Mouse (Mus musculus) kidney, adult 2 months (tissue): ENCODE results near the gene Sphk1. TPM values are rescaled to one million over a fixed set of nuclear protein-coding genes. Genes with fewer than 3 reads are reported as not detected.
"Not testable (repeated sequence)": the region's sequence is repeated elsewhere in the genome, so short reads cannot be mapped to it uniquely, and the experiment has no call there.

Source experiments
- DNase-seq: peaks from one replicate; pipeline ENCODE4 v3.0.0; 2021
- H3K27ac ChIP-seq: fragments of 200-500 bp; 2 replicates; pipeline ENCODE4 v1.5.1; 2012; ENCODE audit warnings: low read depth, low read length, control low read depth, inconsistent platforms; ENCODE audit not compliant: insufficient read depth
- H3K27me3 ChIP-seq: fragments of 200-500 bp; replicated peaks from 2 replicates; pipeline ENCODE4 v1.6.1; 2012; ENCODE audit warnings: mild to moderate bottlenecking, moderate library complexity, low read length, inconsistent platforms; ENCODE audit not compliant: control insufficient read depth, insufficient read depth
- H3K36me3 ChIP-seq: fragments of 200-500 bp; 2 replicates; pipeline ENCODE4 v1.6.1; 2012; ENCODE audit warnings: mild to moderate bottlenecking, moderate library complexity, low read length, inconsistent platforms; ENCODE audit not compliant: control insufficient read depth, insufficient read depth
- H3K4me1 ChIP-seq: fragments of 200-500 bp; 2 replicates; pipeline ENCODE4 v1.6.1; 2011; ENCODE audit warnings: low read length; ENCODE audit not compliant: control insufficient read depth, insufficient read depth
- H3K4me3 ChIP-seq: fragments of 200-500 bp; 2 replicates; pipeline ENCODE4 v1.5.1; 2011; ENCODE audit warnings: mild to moderate bottlenecking, low read depth, low read length, control low read depth; ENCODE audit not compliant: insufficient read depth
- CTCF ChIP-seq: fragments of 200-500 bp; conservative IDR thresholded peaks from 2 replicates; pipeline ENCODE4 v1.5.1; 2011; ENCODE audit warnings: low read depth, mild to moderate bottlenecking, control low read depth, low read length, moderate library complexity, mixed read lengths; ENCODE audit not compliant: insufficient read depth, insufficient read length
- POLR2A ChIP-seq: fragments of 200-500 bp; IDR thresholded peaks from one replicate; pipeline ENCODE4 v1.6.1; 2011; ENCODE audit warnings: low read depth, low read length, control low read depth
- WGBS: fragments of 180-500 bp; shearing (Covaris S2); methylation state at CpG from one replicate; pipeline ENCODE4 v1.1.7; 2018; 5-methylcytosine and 5-hydroxymethylcytosine counted together
- polyA plus RNA-seq: library from polyadenylated mRNA; depleted of rRNA; stranded (reverse); fragments of >200 nt; gene quantifications from 2 replicates; pipeline ENCODE4 v1.2.3, GENCODE M21; 2012

Sphk1 gene
- polyA plus RNA-seq, 1 experiment: 9.9 TPM

DNA sequence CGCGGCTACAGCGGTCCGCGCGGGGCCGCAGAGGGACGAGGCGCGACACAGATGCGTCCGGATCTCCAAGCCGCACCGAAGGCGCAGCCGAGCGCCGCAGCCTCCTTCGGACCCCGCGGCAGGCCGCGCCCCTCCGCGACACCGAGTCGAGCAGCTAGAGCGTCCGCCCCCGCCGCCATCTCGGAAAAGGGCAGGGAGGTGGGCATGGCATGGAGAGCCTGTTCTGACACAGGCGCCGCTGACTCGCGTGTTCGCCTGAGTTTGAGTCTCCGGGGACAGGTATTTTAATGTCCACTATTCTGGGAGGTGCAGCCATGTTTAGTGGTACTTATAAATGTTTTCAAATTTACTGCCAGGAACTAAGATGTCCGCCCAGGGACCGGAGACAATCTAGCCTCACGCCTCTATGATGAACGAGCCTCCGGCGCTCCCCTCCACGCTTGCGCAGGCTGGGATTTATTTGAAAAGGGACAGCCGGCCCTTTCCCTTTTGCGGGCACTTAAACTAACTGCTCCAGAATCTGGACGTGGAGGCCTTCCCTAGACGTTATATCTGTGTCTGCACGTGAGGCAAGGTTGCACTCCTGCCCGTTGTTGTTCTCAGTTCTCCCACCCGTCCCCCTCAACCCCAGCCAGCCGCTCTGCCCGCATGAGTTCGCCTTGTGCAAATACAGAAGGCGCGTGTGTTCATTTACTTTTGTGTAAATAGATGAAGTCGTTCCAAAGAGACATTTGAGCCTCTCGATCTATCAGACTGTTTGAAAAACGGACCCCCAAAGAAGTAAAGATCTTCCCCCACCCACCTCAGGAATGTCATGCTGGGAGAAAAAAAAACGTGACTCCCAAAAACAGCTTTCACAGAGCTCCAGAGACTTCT is 40.3 kb upstream of the Sphk1 start:
- Histone ChIP-seq H3K27me3 (no peaks in the 10 kb centered on the region), H3K36me3 (peaks cover 2% of the 10 kb centered on the region; the same call in 1 of the 2 replicates), H3K4me3 (peak overlapping the region; percentile 95), H3K27ac (peak overlapping the region; percentile 96), H3K4me1 (peaks cover 4% of the 10 kb centered on the region; the same call in 1 of the 2 replicates)
- DNase-seq: peak; percentile 92
- WGBS: under 1% methylated on average over 62 of the region's 62 CpGs
- peak; percentile 67 for TF ChIP-seq POLR2A
- TF ChIP-seq CTCF: no peak

DNA sequence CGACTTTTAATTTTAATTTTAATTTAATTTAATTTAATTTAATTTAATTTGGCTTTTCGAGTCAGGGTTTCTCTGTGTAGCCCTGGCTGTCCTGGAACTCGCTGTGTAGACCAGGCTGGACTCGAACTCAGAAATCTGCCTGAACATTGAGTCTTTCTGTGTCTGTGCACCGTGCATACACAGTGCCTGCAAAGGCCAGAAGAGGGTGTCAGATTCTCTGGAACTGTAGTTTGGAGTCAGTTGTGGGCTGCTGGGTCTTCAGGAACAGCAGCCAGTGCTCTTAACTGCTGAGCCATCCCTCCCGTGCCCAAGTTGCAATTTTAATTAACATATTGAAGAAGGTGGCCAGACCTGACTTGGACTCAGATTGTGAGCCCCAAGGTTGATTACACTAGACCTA is 39.4 kb upstream of the Sphk1 start:
- Histone ChIP-seq H3K27me3 (no peaks in the 10 kb centered on the region), H3K4me3 (no peak overlapping the region), H3K36me3 (peaks cover 2% of the 10 kb centered on the region; the same call in 1 of the 2 replicates), H3K4me1 (peaks cover 4% of the 10 kb centered on the region; the same call in 1 of the 2 replicates), H3K27ac (no peak overlapping the region)
- 64% methylated on average over 6 of the region's 6 CpGs for WGBS
- no peak for DNase-seq
- no peak for TF ChIP-seq POLR2A

DNA sequence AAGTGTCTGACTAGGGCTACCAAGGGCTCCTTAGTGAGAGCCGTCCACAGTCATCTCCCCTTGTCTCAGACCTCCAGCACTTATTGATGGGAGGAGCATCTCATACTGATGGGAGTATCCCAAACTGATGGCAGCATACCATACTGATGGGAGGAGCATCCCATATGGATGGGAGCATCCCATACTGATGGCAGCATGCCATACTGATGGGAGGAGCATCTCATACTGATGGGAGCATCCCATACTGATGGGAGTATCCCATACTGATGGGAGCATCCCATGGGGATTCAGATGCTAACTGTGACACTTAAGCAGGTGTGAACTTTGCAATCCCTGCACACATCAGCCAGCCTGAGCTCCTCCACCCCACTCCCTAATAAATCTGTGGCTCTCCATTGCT is 38.2 kb upstream of the Sphk1 start:
- H3K36me3 ChIP-seq, H3K27ac ChIP-seq, H3K4me3 ChIP-seq, H3K27me3 ChIP-seq, H3K4me1 ChIP-seq, DNase-seq: not testable (repeated sequence)
- 93% methylated on average over 1 of the region's 1 CpGs for WGBS

DNA sequence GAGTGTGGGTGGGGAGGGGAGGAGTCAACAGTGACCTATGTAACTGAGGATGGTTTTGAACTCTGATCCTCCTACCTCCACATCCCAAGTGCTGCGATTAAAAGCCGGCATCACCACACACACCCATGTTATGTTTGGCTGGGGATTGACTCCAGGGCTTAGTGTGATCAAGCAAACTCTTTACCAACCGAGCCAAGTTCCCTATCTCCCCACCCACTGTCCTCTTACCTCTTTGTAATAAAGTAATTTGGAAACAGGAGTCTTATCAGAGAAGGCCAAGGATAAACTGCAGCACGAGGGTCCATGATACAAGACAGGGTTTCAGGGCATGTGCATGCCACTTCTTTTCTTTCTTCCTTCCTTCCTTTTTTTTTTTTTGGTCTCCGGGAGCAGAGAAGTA is 37.5 kb upstream of the Sphk1 start:
- Histone ChIP-seq H3K27ac (no peak overlapping the region), H3K27me3 (no peaks in the 10 kb centered on the region), H3K4me3 (no peak overlapping the region), H3K4me1 (peaks cover 4% of the 10 kb centered on the region; the same call in 1 of the 2 replicates), H3K36me3 (no peaks in the 10 kb centered on the region)
- WGBS: 63% methylated on average over 5 of the region's 5 CpGs
- TF ChIP-seq POLR2A (no peak), CTCF (no peak)
- DNase-seq: no peak

DNA sequence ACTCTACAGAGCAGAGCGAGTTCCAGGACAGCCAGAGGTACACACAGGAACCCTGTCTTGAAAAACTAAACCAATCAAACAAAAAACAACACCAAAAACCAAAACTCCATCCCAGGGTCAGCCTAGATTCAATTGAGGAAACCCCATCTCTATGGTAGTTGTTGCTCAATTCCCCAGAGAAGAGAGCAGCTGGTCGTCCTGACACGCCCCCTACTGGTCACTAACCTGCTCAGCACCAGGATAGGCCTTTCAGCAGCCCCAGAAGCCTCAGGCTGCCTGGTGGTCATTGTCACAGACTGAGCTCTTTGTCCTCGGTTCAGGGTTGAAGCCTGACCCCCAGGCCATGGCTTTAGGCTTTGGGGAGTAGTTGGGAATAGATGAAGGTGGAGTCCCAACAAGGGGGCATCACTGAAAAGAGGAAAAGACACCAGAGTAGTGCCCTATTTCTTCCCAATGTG is 36.9 kb upstream of the Sphk1 start, which contains the start of gene Prpsap1:
Gene Prpsap1 (minus strand): TSS at position 408 of the 458 bp plus-strand sequence.
- Histone ChIP-seq H3K36me3 (no peaks in the 10 kb centered on the region), H3K4me3 (no peak within 1 kb of the TSS), H3K27ac (peak within 1 kb of the TSS; percentile 13), H3K27me3 (no peaks in the 10 kb centered on the region), H3K4me1 (peaks cover 4% of the 10 kb centered on the region; the same call in 1 of the 2 replicates)
- peak; percentile 85 for TF ChIP-seq CTCF
- TF ChIP-seq POLR2A: no peak
- 28% methylated on average over 4 of the region's 4 CpGs for WGBS
- peak; percentile 72 for DNase-seq

DNA sequence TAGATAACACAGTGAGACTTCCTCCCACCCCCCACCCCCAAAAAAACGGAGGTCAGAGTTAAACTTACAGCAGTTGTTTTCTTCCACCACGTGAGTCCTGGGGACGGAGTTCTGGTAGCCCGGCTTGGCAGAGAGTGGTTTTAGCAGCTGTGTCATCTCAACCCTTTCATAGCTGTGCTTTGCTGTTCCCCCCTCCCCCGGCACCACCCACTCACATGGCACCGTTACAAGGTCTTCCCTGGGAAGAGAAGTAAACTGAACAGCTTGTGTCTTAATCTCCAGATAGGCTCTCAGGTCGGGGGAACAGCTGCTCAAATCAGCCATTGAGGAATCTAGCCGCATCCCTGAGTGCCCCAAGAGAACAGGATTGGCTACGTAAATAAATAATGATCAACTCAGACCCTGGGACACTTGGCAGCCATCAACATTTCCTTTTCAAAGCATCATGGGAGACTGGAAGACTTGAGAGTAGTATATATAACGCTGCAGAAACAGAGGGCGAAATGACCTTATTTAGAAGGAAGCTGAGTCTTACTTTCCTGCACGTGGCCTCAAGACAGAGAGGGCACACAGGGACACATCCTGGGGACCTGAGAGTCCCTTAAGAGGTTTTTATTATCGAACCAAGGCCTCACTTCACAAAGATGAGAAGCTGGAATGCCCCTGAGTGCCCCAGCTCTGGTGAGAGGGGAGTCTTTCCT is 36.1 kb upstream of the Sphk1 start:
- Histone ChIP-seq H3K4me3 (no peak overlapping the region), H3K36me3 (no peaks in the 10 kb centered on the region), H3K27ac (peak overlapping the region; percentile 13), H3K4me1 (peaks cover 4% of the 10 kb centered on the region; the same call in 1 of the 2 replicates), H3K27me3 (no peaks in the 10 kb centered on the region)
- WGBS: 48% methylated on average over 13 of the region's 13 CpGs
- TF ChIP-seq CTCF: no peak
- TF ChIP-seq POLR2A: no peak
- peak; percentile 73 for DNase-seq

DNA sequence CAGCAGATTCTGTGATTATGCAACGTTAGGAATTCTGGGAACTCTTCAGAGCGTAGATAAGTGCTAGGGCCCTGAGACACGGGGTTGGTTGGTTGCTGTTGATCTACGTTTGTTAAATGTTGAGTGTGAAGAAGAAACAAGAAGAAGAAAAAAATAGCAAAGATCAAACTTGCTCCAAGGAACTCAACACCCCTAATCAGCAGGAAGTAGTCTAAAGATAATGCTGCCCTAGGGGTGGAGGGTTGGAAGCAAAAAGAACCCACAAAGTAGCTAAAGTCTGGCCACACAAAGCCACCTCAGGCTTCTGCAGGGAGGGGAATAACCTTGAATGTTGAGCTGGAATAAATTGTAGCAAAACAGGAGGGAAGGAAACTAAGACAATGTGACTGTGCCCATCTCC is 33.4 kb upstream of the Sphk1 start:
- no peak for DNase-seq
- Histone ChIP-seq H3K36me3 (no peaks in the 10 kb centered on the region), H3K4me1 (no peaks in the 10 kb centered on the region; the same call in 1 of the 2 replicates), H3K4me3 (no peak overlapping the region), H3K27me3 (no peaks in the 10 kb centered on the region), H3K27ac (no peak overlapping the region)
- no peak for TF ChIP-seq CTCF
- no peak for TF ChIP-seq POLR2A
- 83% methylated on average over 4 of the region's 4 CpGs for WGBS
